Mouse (Mus musculus) embryonic facial prominence, embryonic 12.5 days (tissue): ENCODE measurements at regions not wholly inside any gene's neighbourhood (a gene's known extent, or its start where the extent isn't known, plus 50 kb on each side); places are given as distances from the start of the nearest gene placed in this dataset.

Experiments
- ATAC-seq: fragments of 200-750 bp; cut with Nextera tagmentation; 2 replicates; pipeline ENCODE4 v1.8.0; 2017; ENCODE audit not compliant: insufficient number of reproducible peaks, insufficient read depth, low FRiP score, low TSS enrichment
- H3K27ac ChIP-seq: fragments of 300-500 bp; sonication (generic); 2 replicates; pipeline ENCODE4 v1.5.1; 2016; ENCODE audit warnings: mild to moderate bottlenecking
- H3K27me3 ChIP-seq: fragments of 300-500 bp; sonication (generic); 2 replicates; pipeline ENCODE4 v1.6.1; 2016; ENCODE audit warnings: mild to moderate bottlenecking, moderate library complexity
- H3K36me3 ChIP-seq: fragments of 300-500 bp; sonication (generic); 2 replicates; pipeline ENCODE4 v1.6.1; 2016; ENCODE audit warnings: mild to moderate bottlenecking
- H3K4me1 ChIP-seq: fragments of 300-500 bp; sonication (generic); 2 replicates; pipeline ENCODE4 v1.6.1; 2016
- H3K4me2 ChIP-seq: fragments of 300-500 bp; sonication (generic); replicated peaks from 2 replicates; pipeline ENCODE4 v1.6.1; 2016; ENCODE audit warnings: mild to moderate bottlenecking, moderate library complexity
- H3K4me3 ChIP-seq: fragments of 300-500 bp; sonication (generic); 2 replicates; pipeline ENCODE4 v1.5.1; 2016; ENCODE audit warnings: mild to moderate bottlenecking
- H3K9ac ChIP-seq: fragments of 300-500 bp; sonication (generic); 2 replicates; pipeline ENCODE4 v1.6.1; 2016; ENCODE audit warnings: mild to moderate bottlenecking, moderate library complexity
- H3K9me3 ChIP-seq: fragments of 300-500 bp; sonication (generic); 2 replicates; pipeline ENCODE4 v1.6.1; 2016; ENCODE audit warnings: mild to moderate bottlenecking, moderate library complexity
- WGBS: fragments of 180-500 bp; shearing (Covaris S2); methylation state at CpG from one replicate; pipeline ENCODE4 v1.1.7; 2016; 5-methylcytosine and 5-hydroxymethylcytosine counted together

GRCm38 (mm10) chr1:89296691-89297090 lies 157.9 kb upstream of the Agap1 start:
- no peak overlapping the region for H3K27ac ChIP-seq
- no peaks in the 10 kb centered on the region for H3K4me1 ChIP-seq
- H3K27me3 ChIP-seq: no peaks in the 10 kb centered on the region
- H3K9ac ChIP-seq: no peak overlapping the region
- H3K4me3 ChIP-seq: no peak overlapping the region
- no peak for ATAC-seq
- 86% methylated on average over 3 of the region's 3 CpGs for WGBS
- no peaks in the 10 kb centered on the region for H3K9me3 ChIP-seq
- no peaks in the 10 kb centered on the region for H3K36me3 ChIP-seq
- H3K4me2 ChIP-seq: no peak overlapping the region

- ATAC-seq: no peak
- Histone ChIP-seq H3K9ac (no peak overlapping the region), H3K27me3 (no peaks in the 10 kb centered on the region), H3K4me1 (peaks cover 3% of the 10 kb centered on the region; the same call in 1 of the 2 replicates), H3K4me3 (no peak overlapping the region), H3K36me3 (no peaks in the 10 kb centered on the region), H3K27ac (no peak overlapping the region), H3K9me3 (no peaks in the 10 kb centered on the region), H3K4me2 (no peak overlapping the region)
- 79% methylated on average over 11 of the region's 11 CpGs for WGBS
Measured at GRCm38 (mm10) chr1:89297766-89298165, 156.8 kb upstream of the Agap1 start.

- ATAC-seq: no peak
- Histone ChIP-seq H3K4me3 (no peak overlapping the region), H3K27me3 (no peaks in the 10 kb centered on the region), H3K4me1 (peaks cover 3% of the 10 kb centered on the region; the same call in 1 of the 2 replicates), H3K36me3 (no peaks in the 10 kb centered on the region), H3K27ac (no peak overlapping the region), H3K4me2 (no peak overlapping the region), H3K9ac (no peak overlapping the region), H3K9me3 (no peaks in the 10 kb centered on the region)
- 82% methylated on average over 6 of the region's 6 CpGs for WGBS
Measured at GRCm38 (mm10) chr1:89301151-89301550, 153.5 kb upstream of the Agap1 start.

GRCm38 (mm10) chr1:89302368-89302951 lies 152.1 kb upstream of the Agap1 start:
- Histone ChIP-seq H3K27me3 (0 out of 2 replicates have a peak, but pooled peaks cover 3% of the 10 kb centered on the region), H3K9me3 (no peaks in the 10 kb centered on the region), H3K9ac (no peak overlapping the region), H3K4me3 (no peak overlapping the region), H3K36me3 (no peaks in the 10 kb centered on the region), H3K4me1 (peaks cover 3% of the 10 kb centered on the region; the same call in 1 of the 2 replicates), H3K4me2 (peak overlapping the region; percentile 26), H3K27ac (no peak overlapping the region)
- WGBS: 62% methylated on average over 20 of the region's 20 CpGs
- ATAC-seq: no peak

- Histone ChIP-seq H3K9me3 (no peaks in the 10 kb centered on the region), H3K27ac (no peak overlapping the region), H3K36me3 (no peaks in the 10 kb centered on the region), H3K27me3 (0 out of 2 replicates have a peak, but pooled peaks cover 3% of the 10 kb centered on the region), H3K9ac (no peak overlapping the region), H3K4me2 (no peak overlapping the region), H3K4me1 (peaks cover 3% of the 10 kb centered on the region; the same call in 1 of the 2 replicates), H3K4me3 (no peak overlapping the region)
- WGBS: 42% methylated on average over 7 of the region's 7 CpGs
- no peak for ATAC-seq
Measured at GRCm38 (mm10) chr1:89305171-89305570, 149.4 kb upstream of the Agap1 start.

GRCm38 (mm10) chr1:89308788-89309187 lies 145.8 kb upstream of the Agap1 start:
- no peaks in the 10 kb centered on the region for H3K4me1 ChIP-seq
- no peak for ATAC-seq
- no peak overlapping the region for H3K4me3 ChIP-seq
- 62% methylated on average over 13 of the region's 13 CpGs for WGBS
- no peak overlapping the region for H3K9ac ChIP-seq
- H3K4me2 ChIP-seq: no peak overlapping the region
- 0 out of 2 replicates have a peak, but pooled peaks cover 3% of the 10 kb centered on the region for H3K27me3 ChIP-seq
- H3K36me3 ChIP-seq: no peaks in the 10 kb centered on the region
- no peaks in the 10 kb centered on the region for H3K9me3 ChIP-seq
- H3K27ac ChIP-seq: no peak overlapping the region

- H3K9ac ChIP-seq: no peak overlapping the region
- H3K36me3 ChIP-seq: no peaks in the 10 kb centered on the region
- 89% methylated on average over 7 of the region's 7 CpGs for WGBS
- H3K27me3 ChIP-seq: no peaks in the 10 kb centered on the region
- H3K9me3 ChIP-seq: no peaks in the 10 kb centered on the region
- H3K4me2 ChIP-seq: no peak overlapping the region
- ATAC-seq: no peak
- H3K4me3 ChIP-seq: no peak overlapping the region
- H3K27ac ChIP-seq: no peak overlapping the region
- H3K4me1 ChIP-seq: no peaks in the 10 kb centered on the region
Measured at GRCm38 (mm10) chr1:89313064-89313463, 141.5 kb upstream of the Agap1 start.

GRCm38 (mm10) chr1:89317897-89318296 lies 136.7 kb upstream of the Agap1 start:
- no peak overlapping the region for H3K4me3 ChIP-seq
- H3K4me1 ChIP-seq: no peaks in the 10 kb centered on the region
- H3K4me2 ChIP-seq: no peak overlapping the region
- no peaks in the 10 kb centered on the region for H3K9me3 ChIP-seq
- ATAC-seq: no peak
- no peak overlapping the region for H3K27ac ChIP-seq
- H3K27me3 ChIP-seq: no peaks in the 10 kb centered on the region
- no peak overlapping the region for H3K9ac ChIP-seq
- no peaks in the 10 kb centered on the region for H3K36me3 ChIP-seq
- 92% methylated on average over 4 of the region's 4 CpGs for WGBS

- Histone ChIP-seq H3K4me2 (no peak overlapping the region), H3K4me3 (no peak overlapping the region), H3K4me1 (no peaks in the 10 kb centered on the region), H3K36me3 (no peaks in the 10 kb centered on the region), H3K27me3 (no peaks in the 10 kb centered on the region), H3K27ac (no peak overlapping the region), H3K9me3 (no peaks in the 10 kb centered on the region), H3K9ac (no peak overlapping the region)
- 73% methylated on average over 4 of the region's 4 CpGs for WGBS
- ATAC-seq: no peak
Measured at GRCm38 (mm10) chr1:89318663-89319062, 135.9 kb upstream of the Agap1 start.

GRCm38 (mm10) chr1:89322621-89323020 lies 132.0 kb upstream of the Agap1 start:
- WGBS: 65% methylated on average over 4 of the region's 4 CpGs
- H3K4me2 ChIP-seq: no peak overlapping the region
- H3K9ac ChIP-seq: no peak overlapping the region
- no peaks in the 10 kb centered on the region for H3K27me3 ChIP-seq
- no peaks in the 10 kb centered on the region for H3K9me3 ChIP-seq
- no peak for ATAC-seq
- no peak overlapping the region for H3K27ac ChIP-seq
- H3K4me3 ChIP-seq: no peak overlapping the region
- no peaks in the 10 kb centered on the region for H3K36me3 ChIP-seq
- no peaks in the 10 kb centered on the region for H3K4me1 ChIP-seq

GRCm38 (mm10) chr1:89323091-89323490 lies 131.5 kb upstream of the Agap1 start:
- H3K36me3 ChIP-seq: no peaks in the 10 kb centered on the region
- H3K4me1 ChIP-seq: no peaks in the 10 kb centered on the region
- no peak overlapping the region for H3K9ac ChIP-seq
- no peak for ATAC-seq
- no peak overlapping the region for H3K4me2 ChIP-seq
- WGBS: 33% methylated on average over 2 of the region's 2 CpGs
- no peak overlapping the region for H3K27ac ChIP-seq
- H3K9me3 ChIP-seq: no peaks in the 10 kb centered on the region
- H3K27me3 ChIP-seq: no peaks in the 10 kb centered on the region
- H3K4me3 ChIP-seq: no peak overlapping the region

GRCm38 (mm10) chr1:89331352-89331751 lies 123.3 kb upstream of the Agap1 start:
- no peaks in the 10 kb centered on the region for H3K9me3 ChIP-seq
- H3K4me3 ChIP-seq: no peak overlapping the region
- 0 out of 2 replicates have a peak, but pooled peaks cover 3% of the 10 kb centered on the region for H3K27me3 ChIP-seq
- H3K27ac ChIP-seq: no peak overlapping the region
- H3K9ac ChIP-seq: no peak overlapping the region
- H3K36me3 ChIP-seq: no peaks in the 10 kb centered on the region
- WGBS: 87% methylated on average over 4 of the region's 4 CpGs
- no peak overlapping the region for H3K4me2 ChIP-seq
- no peaks in the 10 kb centered on the region; the same call in 1 of the 2 replicates for H3K4me1 ChIP-seq
- ATAC-seq: no peak
